Mouse (Mus musculus) gastrocnemius, adult 2 months (tissue): ENCODE measurements around the gene Mapk10. TPM values are rescaled to one million over a fixed set of nuclear protein-coding genes. Genes with fewer than 3 reads are reported as not detected.

ENCODE experiments used
- DNase-seq: peaks from one replicate; pipeline ENCODE4 v3.0.0; 2022
- H3K27ac ChIP-seq: fragments of 200-600 bp; 2 replicates; pipeline ENCODE4 v1.8.1; 2022; ENCODE audit warnings: mild to moderate bottlenecking
- H3K4me3 ChIP-seq: fragments of 200-600 bp; 2 replicates; pipeline ENCODE4 v1.8.1; 2022; ENCODE audit warnings: mild to moderate bottlenecking, moderate library complexity
- CTCF ChIP-seq: fragments of 200-600 bp; IDR thresholded peaks from 2 replicates; pipeline ENCODE4 v1.8.1; 2022; ENCODE audit warnings: antibody characterized with exemption, mild to moderate bottlenecking, moderate library complexity
- intact Hi-C: fragments of 180-260 bp; cut with DNase I; formaldehyde crosslinking; loops from one replicate; pipeline ENCODE4 v1.15.1; 2025
- long read RNA-seq, 2 experiments: library from polyadenylated mRNA; stranded (forward); transcript quantifications; one replicate each; pipeline ENCODE4 v2.0.0; 2021
- total RNA-seq, 2 experiments: library from RNA; stranded (reverse); gene quantifications; 2 replicates each; pipeline ENCODE4 v1.2.3; 2021

Mapk10 gene
- 1 to 10 TPM; 1.1 to 1.2 TPM for total RNA-seq
- long read RNA-seq, experiment 1 = 0 reads
- long read RNA-seq, experiment 2 = 0 reads

DNA sequence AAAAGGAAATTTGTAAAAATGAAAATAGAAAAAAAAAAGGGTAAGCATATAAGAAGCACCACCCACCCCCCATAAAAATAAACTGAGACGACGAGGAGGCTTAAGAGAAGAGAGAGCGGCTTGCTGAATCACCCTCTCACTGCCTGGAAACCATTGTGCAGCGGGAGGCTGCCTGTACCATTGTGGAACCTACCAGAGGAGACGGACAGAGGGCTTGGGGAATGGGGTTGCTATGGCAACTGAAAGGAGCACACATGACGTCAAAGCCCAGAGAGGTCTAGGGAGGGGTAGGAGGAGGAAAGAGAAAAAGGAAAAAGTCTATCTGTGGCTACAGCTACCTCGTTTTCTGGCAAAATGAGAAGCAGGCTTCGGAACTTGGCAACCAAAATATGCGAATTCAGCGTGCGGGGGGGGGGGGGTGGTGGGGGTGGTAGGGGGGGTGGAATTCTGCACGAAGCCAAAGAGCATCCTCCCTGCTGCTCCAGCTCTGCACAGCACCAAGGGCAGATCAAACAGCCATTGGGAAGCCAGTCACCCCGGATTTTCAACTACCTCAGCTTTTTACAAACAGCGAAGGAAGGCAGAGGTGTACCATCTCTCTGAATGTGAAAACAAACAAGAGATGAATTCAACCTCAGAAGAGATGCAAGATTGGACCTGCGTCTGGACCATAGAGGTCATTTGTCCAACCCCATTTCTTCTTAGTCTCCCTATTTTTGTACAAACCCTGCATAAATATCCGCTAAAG is at the start of gene Mapk10:
TSS of gene Mapk10 (minus strand) at position 234 of the 748 bp plus-strand sequence.
- H3K27ac ChIP-seq = no peak within 1 kb of the TSS
- intact Hi-C loops = no loop called here
- H3K4me3 ChIP-seq = peak within 1 kb of the TSS; percentile 53
- TF ChIP-seq CTCF = no peak
- peak; percentile 48 for DNase-seq

DNA sequence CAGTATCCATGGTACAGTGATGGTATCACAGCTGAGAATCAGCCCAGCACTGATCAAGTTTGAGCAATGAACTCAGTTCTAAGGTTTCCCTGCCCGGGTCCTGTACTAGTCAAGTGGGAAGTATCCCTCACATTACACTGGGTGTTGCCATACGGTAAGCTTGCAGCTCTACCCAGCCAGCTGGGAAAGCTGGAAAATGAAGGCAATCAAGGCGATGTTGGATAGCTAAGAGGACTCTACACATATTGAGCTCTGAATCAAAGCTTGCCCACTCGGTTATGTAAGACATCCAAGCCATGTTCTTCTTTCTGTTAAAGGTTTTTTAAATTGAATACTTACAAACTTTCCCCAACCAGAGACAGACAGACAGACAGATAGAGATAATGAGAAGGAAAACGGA is 45.0 kb upstream of the Mapk10 start:
- DNase-seq = no peak
- no peak for TF ChIP-seq CTCF
- intact Hi-C loops = no loop called here
- H3K4me3 ChIP-seq = no peak overlapping the region
- no peak overlapping the region for H3K27ac ChIP-seq

- TF ChIP-seq CTCF = no peak
- H3K27ac ChIP-seq = no peak overlapping the region
- intact Hi-C loops = no loop called here
- DNase-seq = no peak
- no peak overlapping the region for H3K4me3 ChIP-seq
Observed at GRCm38 (mm10) chr5:103242430-103242829, 31.3 kb upstream of the Mapk10 start.

DNA sequence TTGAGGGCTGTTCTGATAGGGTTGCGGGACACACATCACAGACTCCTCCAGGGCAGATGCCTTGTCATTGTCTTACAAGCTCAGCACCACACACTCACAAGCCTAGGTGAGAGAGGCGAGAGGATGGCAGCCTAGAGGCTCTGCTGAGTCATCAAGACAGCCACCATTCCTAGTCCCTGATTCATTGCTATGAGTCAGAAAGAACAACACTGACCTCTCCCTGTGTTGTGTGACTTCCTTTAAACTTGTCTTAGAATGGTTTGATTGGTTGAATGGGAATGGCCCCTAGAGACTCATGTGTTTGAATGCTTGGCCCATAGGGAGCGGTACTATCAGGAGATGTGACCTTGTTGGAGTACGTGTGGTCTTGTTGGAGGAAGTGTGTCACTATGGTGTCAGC is 20.7 kb upstream of the Mapk10 start:
- Histone ChIP-seq H3K4me3 (no peak overlapping the region), H3K27ac (no peak overlapping the region)
- no peak for TF ChIP-seq CTCF
- DNase-seq = no peak
- intact Hi-C loops = no loop called here

- no peak overlapping the region for H3K4me3 ChIP-seq
- no peak overlapping the region for H3K27ac ChIP-seq
- intact Hi-C loops = no loop called here
- no peak for TF ChIP-seq CTCF
- DNase-seq = no peak
Observed at GRCm38 (mm10) chr5:103230334-103230733, 19.2 kb upstream of the Mapk10 start.

- Histone ChIP-seq H3K4me3 (no peak overlapping the region), H3K27ac (no peak overlapping the region)
- intact Hi-C loops = no loop called here
Observed at GRCm38 (mm10) chr5:103229321-103229720, 18.2 kb upstream of the Mapk10 start.

DNA sequence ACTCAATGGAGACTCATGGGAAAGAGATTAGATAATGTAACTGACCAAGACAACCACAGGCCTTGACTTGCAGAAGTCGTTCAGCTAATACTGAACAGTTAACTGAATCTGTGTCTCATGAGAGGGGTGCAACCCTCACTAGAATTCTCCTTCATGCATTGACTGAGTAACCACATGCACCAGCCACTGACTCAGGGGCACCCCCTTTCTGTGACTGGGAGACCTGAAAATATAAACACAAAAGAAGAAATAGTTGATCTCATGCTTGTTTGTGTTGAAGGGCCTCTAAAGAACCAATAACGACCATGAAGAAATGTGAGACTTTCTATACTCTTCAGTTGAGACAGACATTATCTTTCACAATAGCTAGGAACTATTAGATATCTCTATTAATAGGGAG is 10.9 kb upstream of the Mapk10 start:
- DNase-seq = no peak
- intact Hi-C loops = no loop called here

More at GRCm38 (mm10) chr5:103229321-103229720, 18.2 kb upstream of the Mapk10 start:
- no peak for TF ChIP-seq CTCF
- no peak for DNase-seq

GRCm38 (mm10) chr5:103210644-103211043 is 490 bp downstream of the Mapk10 start:
- no peak for TF ChIP-seq CTCF
- intact Hi-C loops = no loop called here
- H3K27ac ChIP-seq = no peak overlapping the region
- no peak for DNase-seq
- peak overlapping the region; percentile 53 for H3K4me3 ChIP-seq

More for the DNA sequence above, 10.9 kb upstream of the Mapk10 start:
- no peak overlapping the region for H3K27ac ChIP-seq
- no peak overlapping the region for H3K4me3 ChIP-seq
- TF ChIP-seq CTCF = 0 out of 2 replicates have a peak, but pooled peaks have one; percentile 4

DNA sequence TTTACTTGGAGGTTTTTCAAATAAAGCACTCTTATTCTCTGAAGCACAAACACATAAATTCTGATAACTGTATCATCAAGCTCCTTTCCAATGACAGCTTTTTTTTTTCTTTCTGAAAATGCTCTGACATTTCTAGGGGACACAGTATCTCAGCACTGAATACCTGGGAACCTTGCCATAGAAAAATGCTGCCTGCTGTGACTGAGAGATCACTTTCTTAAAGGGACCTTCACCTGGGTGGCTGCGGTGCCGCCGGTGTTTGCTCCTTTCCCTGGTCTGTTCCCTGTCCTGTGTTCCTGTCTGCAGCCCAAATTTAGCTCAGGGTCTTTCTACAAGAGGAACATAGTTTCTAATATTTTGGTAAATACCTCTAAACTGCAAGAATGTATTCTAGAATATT is 1.1 kb downstream of the Mapk10 start:
- peak overlapping the region; percentile 20 for H3K27ac ChIP-seq
- intact Hi-C loops = no loop called here
- peak overlapping the region; percentile 53 for H3K4me3 ChIP-seq
- peak; percentile 33 for DNase-seq
- TF ChIP-seq CTCF = no peak

- peak overlapping the region; percentile 20 for H3K27ac ChIP-seq
Observed at GRCm38 (mm10) chr5:103209486-103209885, 1.6 kb downstream of the Mapk10 start.

DNA sequence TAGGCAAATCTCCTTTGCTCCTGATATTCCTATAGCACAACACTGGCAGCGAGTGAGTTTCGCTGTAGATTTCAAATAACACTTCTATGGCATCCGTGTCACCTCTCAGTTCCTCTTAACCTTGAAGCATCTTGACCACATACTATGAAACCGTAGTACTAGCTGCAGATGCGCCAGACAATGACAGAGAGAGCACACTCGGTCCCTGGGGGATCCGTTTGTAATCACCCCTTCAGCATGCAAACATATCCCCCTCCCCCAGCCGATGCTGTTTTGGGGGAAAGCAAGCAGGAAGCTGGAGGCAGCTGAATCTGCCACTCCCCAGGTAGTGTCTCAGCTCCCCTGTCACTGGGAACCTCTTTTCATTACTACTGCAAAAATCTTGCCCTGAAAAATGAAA is 2.3 kb downstream of the Mapk10 start:
- DNase-seq = no peak
- Histone ChIP-seq H3K4me3 (no peak overlapping the region), H3K27ac (no peak overlapping the region)
- TF ChIP-seq CTCF = no peak
- intact Hi-C loops = no loop called here

More at GRCm38 (mm10) chr5:103209486-103209885, 1.6 kb downstream of the Mapk10 start:
- peak overlapping the region; percentile 53 for H3K4me3 ChIP-seq
- no peak for DNase-seq
- intact Hi-C loops = no loop called here
- TF ChIP-seq CTCF = no peak

DNA sequence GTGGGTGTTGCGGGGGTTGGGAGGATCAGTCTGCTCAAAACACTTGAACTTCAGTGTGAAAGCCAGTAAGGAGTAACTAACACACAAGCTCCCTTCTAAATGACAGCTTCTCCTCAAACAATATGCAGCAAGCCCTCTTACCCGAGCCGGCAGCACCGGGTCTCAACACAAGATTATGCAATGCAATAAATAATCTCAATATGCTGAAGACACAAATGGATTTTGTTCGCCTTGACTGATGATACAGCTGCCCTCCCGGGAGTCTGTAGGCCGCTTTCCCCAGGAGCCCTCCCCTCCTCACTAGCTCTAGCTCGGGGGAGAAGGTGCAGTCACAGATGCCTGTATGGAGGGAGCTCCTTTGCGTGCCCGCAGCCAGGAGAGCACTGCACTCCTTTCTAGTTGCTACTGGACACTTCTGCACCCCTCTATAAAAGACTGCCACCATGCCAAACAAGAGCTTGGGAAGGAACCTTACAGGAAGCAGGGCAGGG is 3.1 kb downstream of the Mapk10 start:
- Histone ChIP-seq H3K4me3 (no peak overlapping the region), H3K27ac (no peak overlapping the region)
- TF ChIP-seq CTCF = no peak
- DNase-seq = no peak
- intact Hi-C loops = no loop called here

DNA sequence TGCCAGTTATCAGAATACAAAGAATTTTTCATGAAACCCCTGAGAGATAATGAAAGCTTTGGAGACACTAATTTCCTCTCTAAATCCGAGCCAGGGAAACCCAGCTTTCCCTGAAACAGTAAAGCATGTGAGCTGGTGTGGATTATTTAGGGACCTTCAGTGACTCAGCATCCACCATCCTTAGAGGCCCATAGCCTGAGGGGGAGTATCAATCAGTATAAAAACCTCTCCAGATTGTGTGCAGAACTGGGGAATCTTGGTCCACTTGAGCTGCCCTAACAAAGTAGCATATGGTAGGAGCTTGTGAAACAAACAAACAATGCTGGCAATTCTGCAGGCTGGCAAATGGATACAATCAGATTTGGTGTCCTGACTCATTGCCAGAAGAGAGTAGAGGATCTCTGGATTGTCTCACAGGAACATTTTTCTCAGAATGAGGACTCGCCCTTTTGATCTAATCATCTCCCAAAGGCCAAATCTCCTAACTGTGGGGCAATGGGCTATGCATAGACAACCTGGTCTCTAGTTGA is 13.3 kb downstream of the Mapk10 start:
- no peak for TF ChIP-seq CTCF
- Histone ChIP-seq H3K27ac (no peak overlapping the region), H3K4me3 (no peak overlapping the region)
- DNase-seq = no peak
- intact Hi-C loops = no loop called here
